Mouse (Mus musculus) heart, postnatal 0 days (tissue): Measurements from ENCODE around the gene Rgs14. TPM values are rescaled to one million over a fixed set of nuclear protein-coding genes. Genes with fewer than 3 reads are reported as not detected.

Source experiments
- ATAC-seq: fragments of 200-750 bp; cut with Nextera tagmentation; 2 replicates; pipeline ENCODE4 v1.8.0; 2017; ENCODE audit warnings: low read depth, moderate number of reproducible peaks, moderate library complexity; ENCODE audit not compliant: insufficient read depth
- DNase-seq: peaks from one replicate; pipeline ENCODE4 v3.0.0-alpha.2; 2016; ENCODE audit warnings: low spot score
- H3K27ac ChIP-seq: fragments of 300-500 bp; sonication (generic); 2 replicates; pipeline ENCODE4 v1.5.1; 2014; ENCODE audit warnings: low read depth, mild to moderate bottlenecking
- H3K27me3 ChIP-seq: fragments of 300-500 bp; sonication (generic); 2 replicates; pipeline ENCODE4 v1.6.1; 2014; ENCODE audit warnings: low read length, mixed read lengths; ENCODE audit not compliant: control insufficient read depth, insufficient read depth
- H3K36me3 ChIP-seq: fragments of 300-500 bp; sonication (generic); replicated peaks from 2 replicates; pipeline ENCODE4 v1.6.1; 2014; ENCODE audit warnings: low read length, mixed read lengths; ENCODE audit not compliant: control insufficient read depth, insufficient read depth
- H3K4me1 ChIP-seq: fragments of 300-500 bp; sonication (generic); 2 replicates; pipeline ENCODE4 v1.6.1; 2014; ENCODE audit warnings: antibody characterized with exemption; ENCODE audit not compliant: control insufficient read depth, insufficient read depth
- H3K4me2 ChIP-seq: fragments of 300-500 bp; sonication (generic); 2 replicates; pipeline ENCODE4 v1.6.1; 2014; ENCODE audit warnings: low read depth, mild to moderate bottlenecking, low read length, moderate library complexity
- H3K4me3 ChIP-seq: fragments of 300-500 bp; sonication (generic); 2 replicates; pipeline ENCODE4 v1.5.1; 2014; ENCODE audit warnings: low read depth, low read length
- H3K9ac ChIP-seq: fragments of 300-500 bp; sonication (generic); replicated peaks from 2 replicates; pipeline ENCODE4 v1.6.1; 2014; ENCODE audit warnings: low read depth, low read length, mixed read lengths
- H3K9me3 ChIP-seq: fragments of 300-500 bp; sonication (generic); replicated peaks from 2 replicates; pipeline ENCODE4 v1.6.1; 2016; ENCODE audit warnings: low read length; ENCODE audit not compliant: control insufficient read depth
- CTCF ChIP-seq: IDR thresholded peaks from 2 replicates; pipeline ENCODE4 v1.5.1; 2016; ENCODE audit warnings: antibody characterized with exemption, control low read depth, low read depth
- EP300 ChIP-seq: IDR thresholded peaks from 2 replicates; pipeline ENCODE4 v1.6.1; 2016; ENCODE audit warnings: antibody characterized with exemption, low read depth
- WGBS: fragments of 180-500 bp; shearing (Covaris S2); extraction: QIAGEN DNeasy Blood & Tissue Kit; methylation state at CpG from one replicate; pipeline ENCODE4 v1.1.7; 2014; 5-methylcytosine and 5-hydroxymethylcytosine counted together
- polyA plus RNA-seq: library from polyadenylated mRNA; unstranded; fragments of >200 nt; fragmentation: Nextera tagmentation; extraction: Ambion mirVana; gene quantifications from 2 replicates; pipeline ENCODE4 v1.2.1, GENCODE M21; 2015
- total RNA-seq: library from RNA; depleted of rRNA; stranded (reverse); fragments of >200 nt; gene quantifications from 2 replicates; pipeline ENCODE4 v1.2.3, GENCODE M21; 2014; ENCODE audit warnings: low replicate concordance

Rgs14 gene
- total and polyA plus RNA-seq, 2 experiments from 2014 or later, result 0.30 to 1.1 TPM

DNA sequence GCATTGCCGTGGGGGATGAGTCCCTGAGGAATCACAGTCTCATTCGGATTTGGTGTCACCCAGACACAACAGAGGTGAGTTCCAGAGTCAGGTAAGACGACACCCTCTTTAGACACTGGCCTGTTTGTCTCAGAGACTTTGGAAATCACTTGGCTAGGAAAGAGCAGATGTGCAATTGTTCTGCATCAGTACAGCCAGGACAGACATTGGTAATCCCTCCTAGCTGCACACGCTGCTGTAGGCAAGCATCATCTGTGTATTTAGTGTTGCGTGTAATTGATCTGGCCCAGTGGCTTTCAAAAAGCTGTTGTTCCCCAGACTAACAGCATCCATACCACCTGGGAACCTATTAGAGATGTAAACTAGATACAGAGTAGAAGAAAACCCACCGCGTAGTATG lies 33.7 kb downstream of the Rgs14 start:
- H3K36me3 ChIP-seq, result no peaks in the 10 kb centered on the region
- TF ChIP-seq CTCF (no peak), EP300 (no peak)
- DNase-seq (no peak), ATAC-seq (no peak)
- peaks cover 66% of the 10 kb centered on the region for H3K27me3 ChIP-seq
- no peaks in the 10 kb centered on the region for H3K4me1 ChIP-seq
- no peaks in the 10 kb centered on the region for H3K9me3 ChIP-seq
- H3K4me3 ChIP-seq, result no peak overlapping the region
- H3K9ac ChIP-seq, result no peak overlapping the region
- H3K4me2 ChIP-seq, result no peak overlapping the region
- WGBS, result 76% methylated on average over 7 of the region's 7 CpGs
- no peak overlapping the region for H3K27ac ChIP-seq

DNA sequence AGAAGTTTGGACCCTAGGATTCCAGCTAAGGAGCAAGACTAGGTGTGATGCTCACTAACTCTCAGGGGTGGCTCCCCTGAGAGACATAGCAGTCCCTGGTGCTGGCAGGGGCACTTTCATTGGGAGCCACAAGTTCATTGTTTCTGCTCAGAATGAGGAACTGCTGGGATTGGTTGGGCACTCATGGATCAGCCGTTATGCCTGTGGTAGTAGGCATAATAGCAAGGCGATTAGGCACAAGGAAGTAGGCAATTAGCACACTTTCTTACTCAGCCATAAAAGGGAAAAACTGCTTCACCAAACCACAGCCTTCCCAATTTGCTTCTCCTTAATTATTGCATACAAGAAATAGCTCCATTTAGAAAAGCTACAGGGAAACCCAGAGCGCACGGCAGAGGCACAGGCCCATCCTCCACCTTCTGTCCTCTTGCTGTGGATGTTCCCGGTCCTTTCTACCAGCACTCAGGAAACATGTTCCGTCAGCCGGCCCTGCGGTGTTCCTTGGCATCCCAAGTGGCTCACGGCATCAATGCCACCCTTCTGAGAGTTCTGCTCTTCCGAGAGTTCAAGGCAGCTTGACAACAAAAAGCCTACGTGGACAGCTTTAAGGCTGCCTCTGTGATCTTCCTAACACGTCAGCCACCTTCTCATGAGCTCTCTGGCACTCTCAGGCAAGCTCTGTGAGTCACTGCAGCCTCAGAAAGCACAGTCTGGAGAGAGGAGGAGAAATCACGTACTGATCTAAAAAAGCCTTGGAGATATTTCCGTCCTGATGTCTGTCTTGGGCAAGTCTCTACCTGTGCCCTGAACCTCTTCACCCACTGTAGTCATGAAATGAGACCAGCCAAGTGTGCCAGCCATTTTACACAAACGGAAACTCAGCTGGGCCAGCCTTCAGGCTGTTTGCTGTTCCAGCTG lies 34.7 kb downstream of the Rgs14 start:
- Histone ChIP-seq H3K4me3 (no peak overlapping the region), H3K4me2 (no peak overlapping the region), H3K27me3 (peaks cover 66% of the 10 kb centered on the region), H3K4me1 (no peaks in the 10 kb centered on the region), H3K9me3 (no peaks in the 10 kb centered on the region), H3K9ac (no peak overlapping the region), H3K27ac (no peak overlapping the region), H3K36me3 (no peaks in the 10 kb centered on the region)
- ATAC-seq (no peak), DNase-seq (no peak)
- 58% methylated on average over 15 of the region's 15 CpGs for WGBS
- no peak for TF ChIP-seq CTCF
- no peak for TF ChIP-seq EP300

- Histone ChIP-seq H3K27me3 (peaks cover 73% of the 10 kb centered on the region), H3K27ac (no peak overlapping the region), H3K4me2 (peak overlapping the region; percentile 14; the same call in 1 of the 2 replicates), H3K9me3 (no peaks in the 10 kb centered on the region), H3K36me3 (no peaks in the 10 kb centered on the region), H3K4me1 (no peaks in the 10 kb centered on the region), H3K9ac (no peak overlapping the region), H3K4me3 (no peak overlapping the region)
- TF ChIP-seq CTCF (peak; percentile 92), EP300 (no peak)
- ATAC-seq (peak; percentile 77), DNase-seq (peak; percentile 74)
- WGBS, result 14% methylated on average over 11 of the region's 11 CpGs
Observed at GRCm38 (mm10) chr13:55404853-55405782, 35.6 kb downstream of the Rgs14 start.

DNA sequence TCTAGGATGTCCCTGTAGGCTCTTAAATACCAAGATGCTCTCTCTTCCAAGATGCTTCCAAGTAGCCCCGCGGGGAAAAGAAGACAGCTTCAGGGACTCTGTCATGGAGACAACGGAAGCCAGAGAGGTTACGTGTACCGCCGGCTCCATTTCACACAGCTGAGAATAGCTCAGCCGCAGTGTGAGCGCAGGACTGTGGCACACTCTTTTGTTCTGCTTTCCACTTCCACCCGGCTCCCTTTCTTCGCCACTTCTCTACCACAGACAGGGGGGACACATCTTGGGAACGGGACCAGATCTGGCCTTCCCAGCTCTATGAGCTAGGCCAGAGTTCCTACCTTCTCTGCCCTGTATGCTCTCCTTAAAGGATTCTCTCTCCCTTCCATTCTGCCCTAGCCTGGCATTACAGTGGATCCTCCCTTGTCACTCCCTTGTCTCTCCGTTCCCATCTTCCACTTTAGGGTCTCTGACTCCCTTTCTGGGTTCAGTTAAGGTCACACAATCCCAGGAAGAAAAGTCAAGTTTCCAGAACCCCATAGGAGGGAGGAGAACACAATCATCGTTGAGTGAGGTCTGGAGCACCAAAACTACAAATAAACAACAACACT lies 36.4 kb downstream of the Rgs14 start:
- no peak overlapping the region for H3K27ac ChIP-seq
- H3K4me2 ChIP-seq, result peak overlapping the region; percentile 14; the same call in 1 of the 2 replicates
- ATAC-seq (no peak), DNase-seq (no peak)
- no peaks in the 10 kb centered on the region for H3K9me3 ChIP-seq
- peaks cover 73% of the 10 kb centered on the region for H3K27me3 ChIP-seq
- H3K4me1 ChIP-seq, result no peaks in the 10 kb centered on the region
- H3K36me3 ChIP-seq, result no peaks in the 10 kb centered on the region
- H3K4me3 ChIP-seq, result no peak overlapping the region
- 62% methylated on average over 13 of the region's 13 CpGs for WGBS
- TF ChIP-seq CTCF, result no peak
- TF ChIP-seq EP300, result no peak
- H3K9ac ChIP-seq, result no peak overlapping the region

DNA sequence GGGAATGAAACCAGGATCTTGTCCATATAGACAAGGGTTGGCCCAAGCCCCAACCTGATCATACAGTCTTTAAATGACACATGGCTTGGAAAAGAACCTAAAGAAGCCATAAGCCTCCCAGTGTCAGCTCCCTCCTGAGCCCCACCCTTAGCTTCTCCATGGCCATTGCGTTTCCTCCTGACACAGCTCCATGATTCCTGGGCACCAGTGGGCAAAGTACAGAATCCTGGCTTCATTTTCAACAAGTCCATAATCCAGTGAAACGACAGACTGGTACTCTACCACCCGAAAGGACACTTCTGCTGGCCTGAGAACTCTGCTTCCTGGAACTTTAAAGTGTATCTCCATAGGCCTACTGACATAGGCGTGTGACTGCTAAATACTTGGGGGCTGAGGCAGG lies 37.8 kb downstream of the Rgs14 start:
- TF ChIP-seq CTCF, result no peak
- TF ChIP-seq EP300, result no peak
- Histone ChIP-seq H3K36me3 (no peaks in the 10 kb centered on the region), H3K4me1 (no peaks in the 10 kb centered on the region), H3K9me3 (no peaks in the 10 kb centered on the region), H3K27me3 (peaks cover 70% of the 10 kb centered on the region), H3K4me3 (no peak overlapping the region), H3K9ac (no peak overlapping the region), H3K4me2 (no peak overlapping the region), H3K27ac (no peak overlapping the region)
- WGBS, result 70% methylated on average over 4 of the region's 4 CpGs
- no peak for ATAC-seq
- no peak for DNase-seq
